Mouse (Mus musculus) C2C12 (cell line): Measurements from ENCODE around the gene Rhbdf2.

ENCODE experiments used
- CTCF ChIP-seq: IDR thresholded peaks from one replicate; pipeline ENCODE4 v1.5.1; 2011; ENCODE audit not compliant: control insufficient read depth, insufficient read depth, insufficient read length
- MYOD1 ChIP-seq: IDR thresholded peaks from one replicate; pipeline ENCODE4 v1.6.1; 2011; ENCODE audit warnings: low read depth; ENCODE audit not compliant: control insufficient read depth, insufficient read length
- USF1 ChIP-seq: IDR thresholded peaks from one replicate; pipeline ENCODE4 v1.6.1; 2011; ENCODE audit warnings: low read depth, mild to moderate bottlenecking, control low read depth, moderate library complexity

GRCm38 (mm10) chr11:116625081-116626000, 1.5 kb downstream of the Rhbdf2 start:
- TF ChIP-seq MYOD1 (no peak), CTCF (peak; percentile 53), USF1 (no peak)
